Mouse (Mus musculus) stomach, postnatal 0 days (tissue): ENCODE results near the gene Khsrp.

Experiments
- CTCF ChIP-seq: IDR thresholded peaks from 2 replicates; pipeline ENCODE4 v1.5.1; 2016; ENCODE audit warnings: antibody characterized with exemption, low read depth, mild to moderate bottlenecking, moderate library complexity
- EP300 ChIP-seq: optimal IDR thresholded peaks from 2 replicates; pipeline ENCODE3; 2016; ENCODE audit warnings: antibody characterized with exemption

DNA sequence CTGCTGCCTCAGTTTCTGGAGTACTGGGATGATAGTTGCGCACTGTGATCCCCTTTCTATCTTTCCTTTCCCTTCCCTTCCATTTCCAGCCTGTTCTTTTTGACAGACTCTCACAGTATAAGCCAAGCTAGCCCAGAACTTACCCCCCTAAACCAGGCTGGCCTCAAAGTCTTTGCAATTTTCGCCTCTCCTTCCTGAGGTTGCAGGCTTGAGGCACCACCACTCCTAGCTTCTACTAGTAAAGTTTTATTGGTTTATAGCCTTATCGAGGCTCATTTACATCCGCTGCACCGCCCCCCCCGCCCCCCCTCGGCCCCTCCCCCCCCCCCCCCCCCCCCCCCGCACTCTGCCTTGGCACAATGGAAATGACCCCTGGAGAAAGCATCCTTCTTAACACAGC is 51.8 kb downstream of the Khsrp start:
- TF ChIP-seq CTCF (no peak), EP300 (no peak)
